Mouse (Mus musculus) limb, embryonic 14.5 days (tissue): ENCODE data around the gene Ube4b. TPM values are rescaled to one million over a fixed set of nuclear protein-coding genes. Genes with fewer than 3 reads are reported as not detected.
"Not testable (repeated sequence)": the region's sequence is repeated elsewhere in the genome, so short reads cannot be mapped to it uniquely, and the experiment has no call there.

ENCODE experiments used
- ATAC-seq: fragments of 200-750 bp; cut with Nextera tagmentation; 2 replicates; pipeline ENCODE4 v1.8.0; 2017; ENCODE audit warnings: low read depth, moderate number of reproducible peaks, moderate TSS enrichment; ENCODE audit not compliant: low FRiP score
- DNase-seq: peaks from one replicate; pipeline ENCODE4 v3.0.0-alpha.2; 2015; ENCODE audit warnings: low spot score
- H3K27ac ChIP-seq: fragments of 300-500 bp; sonication (generic); replicated peaks from 2 replicates; pipeline ENCODE4 v1.5.1; 2014; ENCODE audit warnings: low read depth, mild to moderate bottlenecking, low read length, moderate library complexity, mixed read lengths
- H3K27me3 ChIP-seq: fragments of 300-500 bp; sonication (generic); 2 replicates; pipeline ENCODE4 v1.6.1; 2014; ENCODE audit warnings: low read length, mixed read lengths; ENCODE audit not compliant: control insufficient read depth, insufficient read depth
- H3K36me3 ChIP-seq: fragments of 300-500 bp; sonication (generic); 2 replicates; pipeline ENCODE4 v1.6.1; 2014; ENCODE audit warnings: mild to moderate bottlenecking, low read length, moderate library complexity, mixed read lengths; ENCODE audit not compliant: control insufficient read depth, insufficient read depth
- H3K4me1 ChIP-seq: fragments of 300-500 bp; sonication (generic); 2 replicates; pipeline ENCODE4 v1.6.1; 2014; ENCODE audit warnings: antibody characterized with exemption, low read length, mixed read lengths; ENCODE audit not compliant: control insufficient read depth, insufficient read depth
- H3K4me2 ChIP-seq: fragments of 300-500 bp; sonication (generic); replicated peaks from 2 replicates; pipeline ENCODE4 v1.6.1; 2014; ENCODE audit warnings: low read depth, mild to moderate bottlenecking, low read length, moderate library complexity; ENCODE audit not compliant: severe bottlenecking
- H3K4me3 ChIP-seq: fragments of 300-500 bp; sonication (generic); replicated peaks from 2 replicates; pipeline ENCODE4 v1.5.1; 2014; ENCODE audit warnings: low read length
- H3K9ac ChIP-seq: fragments of 300-500 bp; sonication (generic); 2 replicates; pipeline ENCODE4 v1.6.1; 2014; ENCODE audit warnings: mild to moderate bottlenecking, low read depth, low read length, moderate library complexity; ENCODE audit not compliant: severe bottlenecking
- H3K9me3 ChIP-seq: fragments of 300-500 bp; sonication (generic); 2 replicates; pipeline ENCODE4 v1.6.1; 2016; ENCODE audit warnings: low read length; ENCODE audit not compliant: control insufficient read depth
- POLR2A ChIP-seq: fragments of 200-500 bp; IDR thresholded peaks from 2 replicates; pipeline ENCODE4 v1.8.0; 2012; ENCODE audit warnings: inconsistent platforms, mild to moderate bottlenecking, moderate library complexity, borderline replicate concordance; ENCODE audit not compliant: insufficient read depth, insufficient read length; ENCODE audit errors: extremely low read depth
- WGBS: fragments of 180-500 bp; shearing (Covaris S2); extraction: QIAGEN DNeasy Blood & Tissue Kit; methylation state at CpG from one replicate; pipeline ENCODE4 v1.1.7; 2014; 5-methylcytosine and 5-hydroxymethylcytosine counted together
- polyA plus RNA-seq, 2 experiments: library from polyadenylated mRNA; depleted of rRNA in 1 of 2; stranded (reverse) in 1 of 2; unstranded in 1 of 2; fragments of >200 nt; fragmentation: Nextera tagmentation in 1 of 2; extraction: Ambion mirVana in 1 of 2; gene quantifications; 2 replicates each; pipeline versions ENCODE4 v1.2.1 to v1.2.3; 2012 to 2014

Ube4b gene
- polyA plus RNA-seq, 2 experiments: 39.8 to 82.1 TPM

DNA sequence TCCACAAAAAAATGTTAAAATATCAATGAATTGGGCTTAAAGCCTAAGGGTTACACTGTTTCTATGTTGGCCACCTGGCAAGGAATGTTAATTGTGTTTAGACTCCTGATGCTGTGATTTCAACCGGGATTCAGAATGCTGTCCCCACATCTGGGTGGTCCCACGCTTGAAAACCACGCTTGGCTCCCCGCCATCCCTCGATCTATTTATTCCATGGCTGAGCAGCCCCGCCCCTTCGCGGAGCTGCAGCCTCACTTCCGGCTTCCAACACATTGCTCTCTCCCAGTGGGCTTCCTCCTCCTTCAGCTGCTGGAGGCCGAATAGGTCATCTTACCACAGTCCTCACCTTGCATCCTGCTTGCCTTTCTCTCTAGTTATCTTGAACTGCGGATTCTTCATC lies 19.3 kb upstream of the Ube4b start:
- H3K4me2 ChIP-seq: peak overlapping the region; percentile 58
- H3K9ac ChIP-seq: 0 out of 2 replicates have a peak overlapping the region, but pooled peaks have one; percentile 65
- no peaks in the 10 kb centered on the region for H3K9me3 ChIP-seq
- H3K27me3 ChIP-seq: no peaks in the 10 kb centered on the region
- no peaks in the 10 kb centered on the region for H3K36me3 ChIP-seq
- H3K27ac ChIP-seq: peak overlapping the region; percentile 92
- peak overlapping the region; percentile 33; the same call in 1 of the 2 replicates for H3K4me3 ChIP-seq
- no peak for TF ChIP-seq POLR2A
- peaks cover 13% of the 10 kb centered on the region for H3K4me1 ChIP-seq
- 5% methylated on average over 11 of the region's 11 CpGs for WGBS
- DNase-seq: peak; percentile 86
- peak; percentile 47 for ATAC-seq

DNA sequence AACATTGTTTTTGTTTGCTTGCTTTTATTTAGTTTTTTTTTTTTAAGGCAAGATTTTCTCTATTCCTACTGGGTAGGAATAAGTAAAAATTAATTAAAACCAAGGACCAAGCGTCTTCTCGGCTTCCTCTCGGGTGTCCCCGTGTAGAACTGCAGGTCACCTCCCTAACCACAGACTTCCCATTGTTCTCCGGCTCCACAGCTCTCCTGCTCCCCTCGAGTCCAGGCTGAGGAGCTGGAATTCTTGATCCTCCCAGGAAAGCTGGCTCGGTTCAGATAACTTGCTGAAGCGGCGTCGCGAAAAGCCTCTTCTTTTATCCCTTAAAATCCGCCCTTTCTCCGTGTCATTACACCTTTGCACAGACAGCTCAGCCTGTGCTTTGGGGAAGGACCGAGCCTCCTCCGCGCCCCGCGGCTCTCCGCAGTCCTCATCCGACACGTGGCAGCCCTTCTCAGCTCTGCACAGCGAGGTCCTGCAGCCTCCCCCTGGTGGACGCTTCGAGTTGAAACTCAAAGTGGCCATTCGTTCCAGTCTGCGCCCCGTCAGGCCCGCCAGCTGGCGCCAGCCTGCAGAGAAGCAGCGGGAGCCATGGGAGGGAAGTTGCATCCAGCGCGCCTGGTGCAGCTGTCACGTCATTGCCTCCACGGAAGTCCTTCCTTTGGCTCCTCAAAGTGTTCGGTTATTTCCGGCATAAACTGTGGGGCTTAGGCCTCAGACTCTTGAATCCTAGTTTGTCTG lies 18.6 kb upstream of the Ube4b start:
- Histone ChIP-seq H3K4me1 (peaks cover 17% of the 10 kb centered on the region), H3K9me3 (no peaks in the 10 kb centered on the region), H3K4me2 (peak overlapping the region; percentile 58), H3K4me3 (peak overlapping the region; percentile 33), H3K36me3 (no peaks in the 10 kb centered on the region), H3K27ac (peak overlapping the region; percentile 92), H3K27me3 (no peaks in the 10 kb centered on the region), H3K9ac (peak overlapping the region; percentile 65)
- peak; percentile 96 for DNase-seq
- under 1% methylated on average over 35 of the region's 36 CpGs for WGBS
- peak; percentile 96 for ATAC-seq
- peak; percentile 98 for TF ChIP-seq POLR2A

DNA sequence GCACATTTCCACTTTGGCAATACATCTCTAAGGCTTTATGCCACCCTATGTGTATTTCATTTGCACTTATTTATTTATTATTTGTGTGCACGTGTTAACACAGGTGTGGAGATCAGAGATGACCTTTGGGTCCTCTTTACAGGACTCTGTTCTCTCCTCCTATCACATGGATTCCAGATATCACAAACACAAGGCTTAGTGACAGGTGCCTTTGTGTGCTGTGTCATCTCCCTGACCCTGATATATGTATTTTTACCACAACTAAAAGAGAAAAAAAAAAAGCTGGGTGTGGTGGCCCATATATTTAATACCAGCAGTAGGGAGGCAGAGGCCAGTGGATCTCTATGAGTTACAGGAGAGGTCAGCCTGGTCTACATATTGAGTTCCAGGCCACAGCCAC lies 17.9 kb upstream of the Ube4b start:
- peak overlapping the region; percentile 92 for H3K27ac ChIP-seq

DNA sequence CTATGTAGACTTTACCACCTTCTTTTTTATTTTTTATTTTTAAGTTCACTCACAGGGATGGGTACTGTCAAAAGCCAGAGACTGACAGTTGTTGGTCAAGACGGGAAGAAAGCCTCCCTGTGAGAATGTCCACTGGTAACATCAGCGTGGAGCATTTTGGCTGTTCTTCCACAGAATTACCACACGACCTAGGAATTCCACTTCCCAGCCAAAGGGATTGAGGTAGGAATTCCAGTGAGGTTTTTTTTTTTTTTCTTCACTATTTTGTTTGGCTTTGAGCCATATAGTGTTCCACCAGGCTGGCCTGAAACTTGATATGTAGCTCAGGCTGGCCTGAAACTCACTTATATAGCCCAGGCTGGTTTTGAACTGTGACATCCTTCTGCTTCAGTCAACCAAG lies 15.9 kb upstream of the Ube4b start:
- no peaks in the 10 kb centered on the region for H3K27me3 ChIP-seq
- H3K27ac ChIP-seq: peak overlapping the region; percentile 63; the same call in 1 of the 2 replicates
- no peak overlapping the region for H3K4me3 ChIP-seq
- no peaks in the 10 kb centered on the region for H3K9me3 ChIP-seq
- no peak overlapping the region for H3K4me2 ChIP-seq
- DNase-seq (peak; percentile 82), ATAC-seq (no peak)
- TF ChIP-seq POLR2A: no peak
- WGBS: 28% methylated on average over 3 of the region's 3 CpGs
- H3K36me3 ChIP-seq: no peaks in the 10 kb centered on the region
- no peak overlapping the region for H3K9ac ChIP-seq
- H3K4me1 ChIP-seq: peaks cover 17% of the 10 kb centered on the region

More for the DNA sequence above, 17.9 kb upstream of the Ube4b start:
- Histone ChIP-seq H3K36me3 (no peaks in the 10 kb centered on the region), H3K4me1 (peaks cover 17% of the 10 kb centered on the region), H3K9ac (peak overlapping the region; percentile 65), H3K27me3 (no peaks in the 10 kb centered on the region), H3K9me3 (no peaks in the 10 kb centered on the region), H3K4me2 (peak overlapping the region; percentile 58), H3K4me3 (no peak overlapping the region)
- TF ChIP-seq POLR2A: no peak
- DNase-seq: no peak
- no peak for ATAC-seq
- WGBS: 64% methylated on average over 1 of the region's 1 CpGs

DNA sequence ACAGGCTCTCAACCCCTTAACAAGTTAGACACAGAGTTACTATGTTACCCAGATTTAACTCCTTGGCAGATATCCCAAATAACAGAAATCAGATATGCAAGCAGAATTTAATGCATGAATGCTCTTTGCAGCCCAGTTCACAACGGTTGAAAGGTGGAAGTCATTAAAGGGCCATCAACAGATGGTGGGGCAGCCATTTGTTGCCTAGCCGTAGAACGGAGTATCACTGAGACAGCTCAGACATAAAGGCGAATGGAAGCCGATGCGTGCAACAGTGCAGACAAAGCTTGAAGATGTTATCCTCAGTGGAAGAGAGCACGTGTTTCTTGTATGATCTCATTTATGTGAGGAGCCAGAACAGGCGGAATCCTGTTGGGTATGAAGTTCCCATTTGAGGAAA lies 14.0 kb upstream of the Ube4b start:
- H3K9me3 ChIP-seq: no peaks in the 10 kb centered on the region
- 53% methylated on average over 8 of the region's 8 CpGs for WGBS
- H3K27me3 ChIP-seq: no peaks in the 10 kb centered on the region
- peaks cover 16% of the 10 kb centered on the region for H3K4me1 ChIP-seq
- H3K27ac ChIP-seq: no peak overlapping the region
- no peak overlapping the region for H3K9ac ChIP-seq
- no peaks in the 10 kb centered on the region for H3K36me3 ChIP-seq
- no peak for TF ChIP-seq POLR2A
- H3K4me2 ChIP-seq: no peak overlapping the region
- H3K4me3 ChIP-seq: no peak overlapping the region
- ATAC-seq: peak; percentile 46
- peak; percentile 44 for DNase-seq

DNA sequence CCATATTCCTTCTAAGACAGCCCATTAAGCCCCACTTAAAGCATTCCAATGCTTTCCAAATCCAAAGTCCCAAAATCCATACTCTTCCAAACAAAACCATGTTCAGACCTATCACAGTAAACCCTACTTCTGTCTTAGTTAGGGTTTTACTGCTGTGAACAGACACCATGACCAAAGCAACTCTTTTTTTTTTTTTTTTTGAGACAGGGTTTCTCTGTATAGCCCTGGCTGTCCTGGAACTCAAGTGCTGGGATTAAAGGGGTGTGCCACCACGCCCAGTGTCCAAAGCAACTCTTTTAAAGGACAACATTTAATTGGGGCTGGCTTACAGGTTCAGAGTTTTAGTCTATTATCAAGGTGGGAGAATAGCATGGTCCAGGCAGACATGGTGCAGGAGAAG lies 5.3 kb upstream of the Ube4b start:
- WGBS: 76% methylated on average over 1 of the region's 1 CpGs
- H3K4me3 ChIP-seq, H3K27ac ChIP-seq, H3K36me3 ChIP-seq, H3K9me3 ChIP-seq, H3K9ac ChIP-seq, ATAC-seq, H3K4me2 ChIP-seq, H3K27me3 ChIP-seq, H3K4me1 ChIP-seq, DNase-seq: not testable (repeated sequence)
